Mouse (Mus musculus) heart, adult 2 months (tissue): ENCODE data around the gene Caln1.

ENCODE experiments used
- CTCF ChIP-seq: fragments of 200-600 bp; IDR thresholded peaks from 2 replicates; pipeline ENCODE4 v1.8.1; 2022; ENCODE audit warnings: antibody characterized with exemption, mild to moderate bottlenecking, moderate library complexity
- POLR2A ChIP-seq: fragments of 200-500 bp; IDR thresholded peaks from 2 replicates; pipeline ENCODE4 v1.6.1; 2011; ENCODE audit warnings: mild to moderate bottlenecking, low read depth, low read length, control low read depth; ENCODE audit not compliant: insufficient read depth

DNA sequence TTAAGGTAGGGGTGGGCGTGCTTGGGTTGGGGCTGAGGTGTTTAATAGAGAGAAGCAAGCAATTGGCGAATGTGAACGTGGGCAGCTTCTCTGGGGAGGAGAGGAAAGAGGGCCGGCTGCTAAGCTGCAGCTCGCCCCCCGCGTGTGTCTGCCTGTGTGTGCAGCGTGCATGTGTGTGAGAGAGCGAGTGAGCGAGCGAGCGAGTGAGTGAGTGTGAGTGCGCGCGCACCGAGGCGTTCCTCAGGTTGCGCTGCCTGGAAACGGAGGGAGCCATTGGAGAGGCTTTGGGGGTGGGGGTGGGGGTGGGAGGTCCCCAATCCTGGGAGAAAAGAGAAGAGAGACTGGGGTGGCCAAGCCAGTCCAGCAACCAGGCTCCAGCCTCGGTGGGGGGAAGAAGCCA, 79.2 kb downstream of the Caln1 start:
- TF ChIP-seq POLR2A (no peak), CTCF (no peak)
